Mouse (Mus musculus): ENCODE data around the gene Tnip2. TPM values are rescaled to one million over a fixed set of nuclear protein-coding genes. Genes with fewer than 3 reads are reported as not detected.

The Tnip2 gene
- polyA plus RNA-seq (2015; fragmentation: Nextera tagmentation; extraction: Ambion mirVana) = 10.9 and 13.0 TPM in 2 replicates

GRCm38 (mm10) chr5:34513466-34514217, at the start of gene Tnip2:
Gene Tnip2 (minus strand): TSS chr5:34513991.
- peak; percentile 97 for ATAC-seq (replicated peaks)
- peak within 1 kb of the TSS; percentile 66 for H3K9ac ChIP-seq
- no peak within 1 kb of the TSS for H3K27ac ChIP-seq
- peak within 1 kb of the TSS; percentile 62 for H3K4me3 ChIP-seq
- 0 out of 2 replicates have a peak, but pooled peaks cover 6% of the 10 kb centered on the region for H3K27me3 ChIP-seq (replicated peaks)
- H3K9me3 ChIP-seq = no peaks in the 10 kb centered on the region
- no peaks in the 10 kb centered on the region for H3K36me3 ChIP-seq (replicated peaks)
- H3K4me1 ChIP-seq = peaks cover 9% of the 10 kb centered on the region; the same call in 1 of the 2 replicates
- WGBS = under 1% methylated on average over 63 of the region's 64 CpGs
- peak within 1 kb of the TSS; percentile 79 for H3K4me2 ChIP-seq

DNA sequence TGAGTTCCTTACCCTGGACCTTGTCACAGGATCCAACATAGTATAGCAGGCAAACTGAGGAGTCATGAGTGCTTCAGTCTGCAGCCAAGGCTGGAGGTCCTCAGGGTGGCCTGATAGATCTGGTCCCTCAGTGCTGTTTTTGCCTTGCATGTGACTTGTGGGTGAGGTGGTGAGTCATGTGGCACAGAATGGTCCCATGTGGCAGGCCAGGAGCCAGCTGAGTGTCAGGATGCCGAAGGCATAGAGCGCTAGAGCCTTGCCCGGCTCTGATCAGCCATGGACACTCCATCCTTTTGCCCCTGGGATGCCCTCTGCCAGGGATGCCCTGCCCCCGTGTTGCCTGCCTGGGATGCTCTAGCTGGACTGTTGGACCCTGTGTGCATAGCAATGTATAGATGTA, 38.0 kb upstream of the Tnip2 start:
- 93% methylated on average over 4 of the region's 4 CpGs for WGBS
- Histone ChIP-seq H3K4me2 (no peak overlapping the region), H3K4me1 (peaks cover 25% of the 10 kb centered on the region), H3K4me3 (no peak overlapping the region), H3K9me3 (no peaks in the 10 kb centered on the region), H3K36me3 (replicated peaks) (peaks cover 38% of the 10 kb centered on the region), H3K27me3 (replicated peaks) (no peaks in the 10 kb centered on the region), H3K9ac (no peak overlapping the region), H3K27ac (no peak overlapping the region)
- ATAC-seq (replicated peaks) = no peak

DNA sequence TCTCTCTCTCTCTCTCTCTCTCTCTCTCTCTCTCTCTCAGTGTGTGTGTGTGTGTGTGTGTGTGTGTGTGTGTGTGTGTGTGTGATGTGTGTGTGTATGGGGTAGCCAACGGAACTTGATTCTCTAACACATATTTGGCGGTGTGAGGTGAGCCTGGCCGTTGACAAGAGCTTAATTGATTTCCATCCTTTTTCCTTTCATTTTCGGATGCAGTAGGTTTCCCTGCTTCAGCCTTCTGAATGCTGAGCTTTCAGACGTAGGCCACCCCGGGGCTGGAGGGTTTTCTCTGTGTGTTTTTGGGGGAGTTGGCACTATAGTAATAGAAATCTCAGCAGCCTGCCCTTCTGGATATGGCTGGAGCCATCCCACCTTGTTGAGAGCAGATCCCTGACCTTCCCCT, 36.5 kb upstream of the Tnip2 start:
- Histone ChIP-seq H3K4me2 (peak overlapping the region; percentile 85), H3K4me1 (peaks cover 25% of the 10 kb centered on the region), H3K27ac (peak overlapping the region; percentile 85; the same call in 1 of the 2 replicates), H3K27me3 (replicated peaks) (no peaks in the 10 kb centered on the region), H3K9ac (peak overlapping the region; percentile 97), H3K36me3 (replicated peaks) (peaks cover 23% of the 10 kb centered on the region), H3K9me3 (no peaks in the 10 kb centered on the region), H3K4me3 (peak overlapping the region; percentile 88)
- WGBS = 10% methylated on average over 6 of the region's 6 CpGs
- 0 out of 2 replicates have a peak, but pooled peaks have one; percentile 7 for ATAC-seq (replicated peaks)

GRCm38 (mm10) chr5:34549483-34550221, 35.9 kb upstream of the Tnip2 start:
- under 1% methylated on average over 49 of the region's 49 CpGs for WGBS
- Histone ChIP-seq H3K4me3 (peak overlapping the region; percentile 88), H3K9ac (peak overlapping the region; percentile 97), H3K27ac (peak overlapping the region; percentile 85), H3K36me3 (replicated peaks) (peaks cover 17% of the 10 kb centered on the region), H3K27me3 (replicated peaks) (no peaks in the 10 kb centered on the region), H3K4me2 (peak overlapping the region; percentile 85), H3K4me1 (peaks cover 25% of the 10 kb centered on the region), H3K9me3 (no peaks in the 10 kb centered on the region)
- peak; percentile 94 for ATAC-seq (replicated peaks)

DNA sequence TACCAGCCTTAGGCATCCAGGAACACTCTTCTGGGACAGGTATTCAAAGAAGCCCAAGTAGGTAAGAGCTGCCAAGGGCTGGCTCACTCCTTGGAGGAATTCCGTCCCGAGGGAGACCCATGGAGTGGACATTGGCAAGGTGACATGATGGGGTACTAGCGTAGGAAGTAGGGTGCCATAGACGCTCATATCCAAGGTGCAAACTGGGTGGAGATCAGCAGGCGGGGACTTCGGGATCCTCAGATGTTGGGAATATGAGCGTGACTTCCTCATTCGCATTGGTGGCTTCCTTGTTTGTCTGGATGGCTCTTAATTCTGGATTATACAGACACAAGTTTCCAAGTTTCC, 35.3 kb upstream of the Tnip2 start:
- peaks cover 13% of the 10 kb centered on the region for H3K36me3 ChIP-seq (replicated peaks)
- peak overlapping the region; percentile 85 for H3K27ac ChIP-seq
- ATAC-seq (replicated peaks) = peak; percentile 38
- peak overlapping the region; percentile 97 for H3K9ac ChIP-seq
- H3K9me3 ChIP-seq = no peaks in the 10 kb centered on the region
- H3K4me2 ChIP-seq = peak overlapping the region; percentile 85
- no peaks in the 10 kb centered on the region for H3K27me3 ChIP-seq (replicated peaks)
- peaks cover 25% of the 10 kb centered on the region for H3K4me1 ChIP-seq
- WGBS = 30% methylated on average over 8 of the region's 8 CpGs
- peak overlapping the region; percentile 88 for H3K4me3 ChIP-seq

- H3K9me3 ChIP-seq = no peaks in the 10 kb centered on the region
- no peak overlapping the region for H3K4me2 ChIP-seq
- no peaks in the 10 kb centered on the region for H3K27me3 ChIP-seq (replicated peaks)
- H3K27ac ChIP-seq = no peak overlapping the region
- peaks cover 20% of the 10 kb centered on the region for H3K4me1 ChIP-seq
- peaks cover 7% of the 10 kb centered on the region; the same call in 1 of the 2 replicates for H3K36me3 ChIP-seq (replicated peaks)
- no peak overlapping the region for H3K4me3 ChIP-seq
- H3K9ac ChIP-seq = no peak overlapping the region
- no peak for ATAC-seq (replicated peaks)
Measured at GRCm38 (mm10) chr5:34547410-34547809, 33.6 kb upstream of the Tnip2 start.

GRCm38 (mm10) chr5:34543114-34543513, 29.3 kb upstream of the Tnip2 start:
- ATAC-seq (replicated peaks) = no peak
- Histone ChIP-seq H3K4me3 (no peak overlapping the region), H3K4me2 (no peak overlapping the region), H3K4me1 (no peaks in the 10 kb centered on the region), H3K36me3 (replicated peaks) (no peaks in the 10 kb centered on the region), H3K9ac (no peak overlapping the region), H3K27ac (no peak overlapping the region), H3K27me3 (replicated peaks) (no peaks in the 10 kb centered on the region), H3K9me3 (no peaks in the 10 kb centered on the region)
- WGBS = 73% methylated on average over 4 of the region's 4 CpGs

- Histone ChIP-seq H3K9me3 (no peaks in the 10 kb centered on the region), H3K36me3 (replicated peaks) (no peaks in the 10 kb centered on the region), H3K4me1 (no peaks in the 10 kb centered on the region), H3K27ac (no peak overlapping the region), H3K9ac (no peak overlapping the region), H3K4me2 (no peak overlapping the region), H3K27me3 (replicated peaks) (no peaks in the 10 kb centered on the region), H3K4me3 (no peak overlapping the region)
- 64% methylated on average over 1 of the region's 1 CpGs for WGBS
- no peak for ATAC-seq (replicated peaks)
Measured at GRCm38 (mm10) chr5:34542166-34542565, 28.4 kb upstream of the Tnip2 start.

DNA sequence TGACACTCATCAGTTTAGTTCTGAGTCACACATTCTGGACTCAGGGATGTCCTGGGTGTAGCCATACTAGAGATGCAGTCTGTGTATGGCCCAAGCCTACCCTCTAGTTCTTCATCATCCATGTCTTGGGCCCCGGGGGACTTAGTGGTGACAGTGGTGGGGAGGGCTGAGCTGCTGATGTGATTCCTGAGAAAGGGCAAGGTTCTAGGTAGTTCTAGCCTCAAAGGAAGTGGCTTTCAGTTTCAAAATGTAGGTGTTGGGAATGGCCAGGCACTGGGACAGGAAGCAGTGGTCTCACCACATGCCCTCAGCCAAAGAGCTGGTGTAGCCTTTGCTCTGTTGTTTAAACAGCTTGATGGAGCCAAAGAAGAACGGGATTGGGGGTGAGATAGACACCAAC, 25.3 kb upstream of the Tnip2 start:
- 93% methylated on average over 2 of the region's 2 CpGs for whole genome bisulfite sequencing
- ATAC-seq (replicated peaks) = no peak

DNA sequence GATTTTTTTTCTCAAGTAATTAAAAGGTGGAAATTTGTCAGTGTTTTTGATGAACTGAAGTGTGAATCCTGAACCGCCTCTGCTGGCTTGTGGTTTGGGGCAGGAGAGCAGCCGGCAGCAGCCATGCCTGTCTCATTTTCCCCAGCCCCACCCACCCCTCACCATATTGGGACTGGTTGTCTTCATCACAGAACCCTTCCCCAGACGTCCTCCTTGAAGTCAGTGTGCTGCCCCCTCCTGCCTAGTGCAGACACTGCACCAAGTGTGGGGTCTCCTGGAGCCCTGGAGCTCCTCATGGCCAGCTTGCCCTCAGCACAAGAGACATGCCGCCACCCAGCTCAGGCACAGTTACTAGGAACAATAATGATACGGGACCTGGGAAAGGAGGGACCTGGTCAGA, 24.7 kb upstream of the Tnip2 start:
- no peaks in the 10 kb centered on the region for H3K4me1 ChIP-seq
- no peak for ATAC-seq (replicated peaks)

More for the DNA sequence above, 25.3 kb upstream of the Tnip2 start:
- Histone ChIP-seq H3K9me3 (no peaks in the 10 kb centered on the region), H3K36me3 (replicated peaks) (no peaks in the 10 kb centered on the region), H3K4me3 (no peak overlapping the region), H3K4me1 (no peaks in the 10 kb centered on the region), H3K27ac (no peak overlapping the region), H3K9ac (no peak overlapping the region), H3K4me2 (no peak overlapping the region), H3K27me3 (replicated peaks) (no peaks in the 10 kb centered on the region)

DNA sequence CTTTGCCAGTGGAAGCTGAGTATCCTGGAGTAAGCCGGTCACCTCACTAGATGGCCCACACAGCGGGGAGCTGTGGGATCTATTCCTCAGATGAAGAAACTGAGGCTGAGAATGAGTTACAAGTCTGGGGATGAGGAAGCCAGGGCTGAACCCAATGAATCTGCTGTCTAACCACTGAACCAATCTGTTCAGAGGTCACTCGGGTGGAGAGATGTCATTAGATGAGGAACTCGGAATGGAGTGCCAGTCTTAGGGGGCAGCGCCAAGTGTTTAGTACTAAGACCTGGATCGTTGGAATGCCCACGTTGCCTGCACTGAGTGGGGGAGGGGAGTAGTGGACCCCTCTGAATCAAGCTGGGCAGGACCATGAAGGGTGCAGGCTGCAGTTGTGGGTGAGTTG, 24.3 kb upstream of the Tnip2 start:
- Histone ChIP-seq H3K36me3 (replicated peaks) (no peaks in the 10 kb centered on the region), H3K4me3 (no peak overlapping the region), H3K4me1 (no peaks in the 10 kb centered on the region), H3K9me3 (no peaks in the 10 kb centered on the region), H3K27ac (no peak overlapping the region), H3K9ac (no peak overlapping the region), H3K4me2 (no peak overlapping the region), H3K27me3 (replicated peaks) (no peaks in the 10 kb centered on the region)
- ATAC-seq (replicated peaks) = no peak
- WGBS = 80% methylated on average over 7 of the region's 7 CpGs

More for the DNA sequence above, 24.7 kb upstream of the Tnip2 start:
- Histone ChIP-seq H3K4me2 (no peak overlapping the region), H3K9ac (no peak overlapping the region), H3K9me3 (no peaks in the 10 kb centered on the region), H3K4me3 (no peak overlapping the region), H3K36me3 (replicated peaks) (no peaks in the 10 kb centered on the region), H3K27ac (no peak overlapping the region), H3K27me3 (replicated peaks) (no peaks in the 10 kb centered on the region)
- WGBS = 42% methylated on average over 5 of the region's 5 CpGs

DNA sequence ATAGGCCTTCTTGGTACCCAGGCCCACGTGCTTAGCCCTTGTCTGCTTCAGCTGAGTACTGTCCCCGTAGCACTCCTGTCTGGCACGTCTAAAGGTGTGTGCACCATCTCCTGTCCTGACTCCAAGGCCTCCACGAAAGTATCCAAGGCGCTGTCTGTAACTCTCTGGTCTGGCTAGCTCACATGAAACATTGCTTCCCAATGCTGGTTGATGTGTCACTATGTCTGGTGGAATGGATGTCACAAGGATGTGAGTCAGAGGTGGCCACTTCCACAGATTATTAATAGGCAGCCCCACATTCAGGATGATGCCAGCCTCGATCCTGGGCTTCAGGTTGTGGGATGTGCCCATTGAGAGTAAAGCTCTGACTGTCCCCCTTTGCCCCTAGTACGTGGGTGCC, 22.0 kb upstream of the Tnip2 start:
- ATAC-seq (replicated peaks) = no peak
- Histone ChIP-seq H3K27me3 (replicated peaks) (no peaks in the 10 kb centered on the region), H3K27ac (no peak overlapping the region)

More for the DNA sequence above, 22.0 kb upstream of the Tnip2 start:
- Histone ChIP-seq H3K9ac (no peak overlapping the region), H3K4me1 (no peaks in the 10 kb centered on the region), H3K9me3 (no peaks in the 10 kb centered on the region), H3K4me3 (no peak overlapping the region), H3K36me3 (replicated peaks) (no peaks in the 10 kb centered on the region), H3K4me2 (no peak overlapping the region)
- WGBS = 81% methylated on average over 7 of the region's 7 CpGs

Measured in midbrain, embryonic 15.5 days (tissue).